Mouse (Mus musculus) central nervous system, embryonic 11.5 days (tissue): ENCODE data around the gene Il2rg. TPM values are rescaled to one million over a fixed set of nuclear protein-coding genes. Genes with fewer than 3 reads are reported as not detected.

ENCODE experiments used
- polyA plus RNA-seq: library from polyadenylated mRNA; depleted of rRNA; stranded (reverse); fragments of >200 nt; gene quantifications from 2 replicates; pipeline ENCODE4 v1.2.3, GENCODE M21; 2012; rRNA removed

Il2rg gene
- 3.1 and 4.7 TPM in 2 replicates for polyA plus RNA-seq

DNA sequence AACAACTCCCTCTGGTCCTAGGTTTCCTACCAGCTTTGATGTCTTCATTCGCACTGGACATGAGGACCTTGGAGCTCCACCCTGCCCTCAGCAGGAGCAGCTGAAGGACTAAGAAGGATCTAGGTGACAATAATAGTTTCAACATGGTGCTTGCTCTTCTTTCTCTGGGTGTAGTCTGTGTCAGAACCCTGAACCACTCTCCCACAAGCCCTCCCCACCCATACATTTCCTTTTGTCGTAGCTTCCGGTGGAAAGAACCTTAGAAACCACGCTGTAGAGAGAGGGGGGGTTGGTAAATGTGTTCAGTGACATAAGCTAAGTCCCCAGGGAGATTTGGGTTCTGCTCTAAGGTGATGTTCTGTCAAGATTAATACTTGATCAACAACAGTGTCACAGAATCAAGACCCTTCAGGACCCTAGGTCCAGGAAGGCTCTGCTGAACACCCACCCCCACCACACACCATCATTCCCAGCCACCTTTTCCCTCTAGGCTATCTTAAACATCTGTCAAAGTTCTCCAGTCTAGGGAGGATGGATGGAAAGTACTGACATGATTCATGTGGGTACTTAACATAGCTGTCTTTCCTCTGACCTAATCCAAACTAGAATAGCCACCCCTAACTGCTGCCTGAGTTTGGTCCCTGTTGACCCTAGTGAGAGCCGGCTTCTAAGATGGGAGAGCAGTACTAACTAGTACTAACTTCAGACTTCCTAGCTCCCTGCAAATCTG, at the start of gene Il2rg:
TSS of gene Il2rg (minus strand) at position 231 of the 730 bp plus-strand sequence.

DNA sequence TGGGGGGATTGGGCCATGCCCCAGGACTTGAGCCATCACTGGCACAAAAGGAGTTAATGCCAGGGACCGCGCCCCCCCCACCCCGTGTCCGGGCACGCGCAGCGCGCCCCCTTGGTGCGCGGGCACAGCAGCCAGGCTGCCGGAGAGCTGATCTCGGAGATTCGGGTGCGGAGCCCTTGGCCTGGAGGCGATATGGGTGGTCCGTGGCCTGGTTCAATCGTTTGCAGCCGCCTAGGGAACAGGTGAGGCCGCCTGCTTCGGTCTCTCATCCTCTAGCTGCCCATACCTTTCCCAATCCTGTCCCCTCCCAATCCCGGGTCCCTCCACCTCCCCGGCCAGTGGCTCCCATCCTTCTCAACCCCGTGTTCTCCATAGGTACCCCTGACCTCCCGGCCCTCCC, 31.0 kb upstream of the Il2rg start, which contains the start of gene Nlgn3:
TSS of gene Nlgn3 (plus strand) at position 114 of the 400 bp plus-strand sequence.

DNA sequence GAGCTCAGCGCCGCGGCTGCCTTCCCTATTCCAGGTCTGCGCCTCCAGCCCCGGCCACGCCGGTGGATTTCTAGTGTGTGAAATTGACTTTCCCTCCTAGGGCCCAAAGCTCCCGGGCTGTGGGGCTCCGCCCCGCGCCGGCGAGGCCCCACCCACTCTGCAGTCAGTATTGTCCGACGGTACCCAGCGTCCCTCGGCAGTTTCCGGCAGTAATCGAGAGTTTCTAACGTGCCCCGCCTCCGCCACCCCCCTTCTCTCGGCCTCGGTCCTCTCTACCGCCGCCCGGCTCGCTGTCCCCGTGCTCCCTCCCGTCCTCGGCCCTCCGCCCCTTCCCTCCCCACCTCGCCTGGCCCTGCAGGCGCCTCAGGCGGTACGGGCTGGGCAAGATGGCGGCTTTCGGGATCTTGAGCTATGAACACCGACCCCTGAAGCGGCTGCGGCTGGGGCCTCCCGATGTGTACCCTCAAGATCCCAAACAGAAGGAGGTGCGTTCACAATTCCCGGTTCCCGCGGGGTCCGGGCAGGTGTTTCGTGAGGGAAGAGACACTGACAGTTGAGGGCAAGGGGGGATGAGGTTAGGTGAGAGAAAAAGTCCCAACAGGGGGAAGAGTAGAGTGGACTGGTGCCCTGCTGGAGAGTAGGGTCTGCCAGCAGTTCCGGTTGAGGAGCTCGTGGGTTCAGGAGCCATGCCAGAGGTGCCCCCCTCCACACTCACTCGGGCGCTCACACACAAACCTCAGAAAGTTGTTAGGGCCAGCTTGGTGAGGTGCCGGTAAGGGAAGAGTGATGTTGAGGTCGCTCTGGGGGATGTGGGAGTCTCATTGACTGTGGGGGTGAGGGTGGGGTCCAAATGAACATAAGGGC, 6.1 kb upstream of the Il2rg start, which contains the start of gene Med12:
TSS of gene Med12 (plus strand) at position 156 of the 864 bp plus-strand sequence.

DNA sequence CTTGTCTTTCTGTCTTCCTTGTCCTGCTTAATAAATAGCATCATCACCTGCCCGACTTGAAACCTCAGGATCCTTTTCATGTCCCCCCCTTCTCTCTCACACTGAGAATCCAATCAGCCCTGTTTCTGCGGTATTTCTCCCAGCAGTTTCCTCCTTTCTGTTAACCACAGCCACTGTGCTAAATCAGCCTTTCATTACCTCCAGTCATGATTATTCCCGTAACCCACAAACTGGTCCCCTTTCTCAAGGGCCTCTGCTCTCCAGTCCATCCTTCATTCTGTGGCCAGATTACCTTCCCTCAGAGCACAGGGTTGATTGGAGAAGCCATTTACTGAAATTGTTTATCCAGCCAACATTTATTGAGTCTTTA, 685 bp upstream of the Il2rg start, which contains the start of gene Gm20489:
TSS of gene Gm20489 (minus strand) at position 269 of the 370 bp plus-strand sequence.

DNA sequence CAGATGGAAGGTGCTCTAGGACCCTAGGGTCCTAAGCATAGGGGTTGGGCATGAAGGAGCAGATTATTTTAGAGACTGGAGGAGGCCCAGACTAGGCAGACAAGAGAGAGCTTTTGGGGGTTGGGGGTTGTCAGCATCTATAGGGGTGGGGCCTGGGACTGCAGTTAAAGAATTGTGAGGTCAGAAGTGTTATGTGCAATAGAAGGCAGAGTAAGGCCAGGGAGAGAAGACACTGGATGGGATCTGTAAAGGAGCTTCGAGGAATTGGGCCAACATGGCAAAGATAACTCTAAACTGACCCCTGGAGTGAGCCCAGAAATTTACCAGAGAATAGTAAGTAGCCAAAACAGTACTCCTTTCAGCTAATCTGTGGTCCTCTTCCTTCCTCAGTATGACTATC, 4.2 kb downstream of the Il2rg start, which contains the start of gene Gm614:
TSS of gene Gm614 (minus strand) at position 101 of the 400 bp plus-strand sequence.

DNA sequence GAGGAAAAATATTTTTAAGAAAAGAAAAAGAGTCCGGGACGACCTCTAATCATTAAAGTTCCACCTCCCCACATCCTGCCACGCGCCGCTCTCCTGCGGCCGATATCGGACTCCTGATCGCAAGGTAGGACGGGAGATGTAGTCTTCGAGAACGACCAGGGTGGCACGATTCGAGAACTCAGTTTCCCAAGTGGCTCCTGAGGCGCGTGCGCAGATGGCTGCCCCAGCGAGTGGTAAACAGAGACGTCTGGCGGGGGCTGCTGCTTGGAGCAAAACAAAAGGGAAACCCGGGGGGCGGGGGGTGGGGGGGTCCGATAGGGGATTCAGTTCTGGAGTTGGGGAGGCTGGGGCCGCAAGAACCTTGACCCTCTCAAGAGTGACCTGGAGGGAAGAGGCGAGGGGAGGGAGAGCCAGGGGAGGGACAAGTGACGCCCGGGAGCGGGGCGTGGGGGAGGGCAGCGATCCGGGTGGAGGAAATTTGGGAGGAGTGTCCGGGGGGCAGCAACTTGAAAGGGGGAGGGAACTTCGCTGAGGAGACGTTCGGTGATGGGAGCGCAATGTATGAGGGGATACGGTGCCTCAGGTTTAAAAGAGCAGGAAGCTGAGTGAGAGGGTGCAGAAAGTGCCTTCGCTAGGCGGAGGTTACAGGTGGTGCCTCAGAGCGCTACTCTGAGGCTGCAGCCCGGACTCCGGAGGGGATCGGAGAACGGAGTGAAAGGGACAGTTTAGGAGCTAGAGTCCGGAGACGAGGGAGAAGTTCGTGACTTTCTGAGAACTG, 13.9 kb downstream of the Il2rg start, which contains the start of gene Foxo4:
TSS of gene Foxo4 (plus strand) at position 577 of the 778 bp plus-strand sequence.

DNA sequence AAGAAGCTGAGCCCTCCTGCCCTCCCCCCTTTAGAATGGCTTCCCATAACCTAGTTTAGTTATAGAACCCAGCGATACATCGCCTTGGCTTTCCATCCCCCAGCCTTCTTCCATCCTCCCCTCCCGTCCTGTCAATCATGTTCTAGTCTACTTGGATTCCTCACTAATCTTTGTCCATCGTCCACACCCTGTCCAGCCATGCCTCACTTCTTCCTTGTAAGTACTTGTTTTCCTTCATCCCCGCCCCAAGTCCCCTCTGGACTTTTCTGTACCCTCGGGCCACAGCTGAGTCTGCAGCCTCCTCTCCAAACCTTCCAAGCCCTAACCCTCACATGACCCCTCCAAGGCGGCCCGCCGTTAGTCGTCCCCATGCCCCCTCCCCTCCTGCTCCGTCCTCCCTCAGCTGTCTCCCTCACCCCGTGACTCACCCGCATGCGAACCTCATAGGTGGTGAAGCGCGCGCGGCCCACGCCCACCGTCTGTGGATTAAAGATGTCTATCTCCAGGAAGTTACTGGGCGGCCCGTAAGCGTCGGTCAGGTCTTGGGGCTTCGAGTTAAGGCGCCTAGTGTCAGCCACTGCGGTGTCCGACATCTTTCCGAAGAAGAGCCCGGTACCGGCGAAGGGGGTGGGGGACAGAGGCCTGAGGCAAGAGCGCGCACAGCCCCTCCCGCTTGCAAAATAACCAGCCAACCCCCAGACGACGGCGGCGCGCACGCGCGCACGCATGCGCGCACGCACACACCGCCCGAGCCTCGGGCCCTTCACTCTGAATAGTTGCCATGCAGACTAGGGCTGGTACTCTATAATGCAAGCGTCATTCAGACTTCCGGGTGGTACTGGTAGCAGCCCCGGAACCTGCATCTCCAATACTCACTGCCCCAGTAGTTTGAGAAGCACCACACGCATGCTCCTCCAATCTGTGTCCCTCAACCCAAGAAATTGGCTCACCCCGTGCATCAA, 45.9 kb downstream of the Il2rg start, which contains the start of gene Snx12:
TSS of gene Snx12 (minus strand) at position 730 of the 962 bp plus-strand sequence.

Other genes starting within 250 kb of the Il2rg start
- 0.01 and 0.06 TPM in 2 replicates for gene Tex11, start 208.6 kb downstream of the Il2rg start, polyA plus RNA-seq
- gene Slc7a3, start 182.2 kb downstream of the Il2rg start, polyA plus RNA-seq: 2.0 and 3.5 TPM in 2 replicates
- gene Snx12, start 45.7 kb downstream of the Il2rg start, polyA plus RNA-seq: 47.3 and 76.2 TPM in 2 replicates
- gene Foxo4, start 13.7 kb downstream of the Il2rg start, polyA plus RNA-seq: 24.3 and 27.0 TPM in 2 replicates
- gene Gm614, start 4.3 kb downstream of the Il2rg start, polyA plus RNA-seq: not detected in 2 replicates
- not detected in 2 replicates for gene Gm20489, start 768 bp upstream of the Il2rg start, polyA plus RNA-seq
- gene Med12, start 5.8 kb upstream of the Il2rg start, polyA plus RNA-seq: 31.5 and 83.2 TPM in 2 replicates
- gene Nlgn3, start 30.9 kb upstream of the Il2rg start, polyA plus RNA-seq: 13.9 and 14.3 TPM in 2 replicates
- gene Gjb1, start 108.1 kb upstream of the Il2rg start, polyA plus RNA-seq: 1.1 and 2.1 TPM in 2 replicates
- gene Zmym3, start 152.6 kb upstream of the Il2rg start, polyA plus RNA-seq: 74.0 and 88.4 TPM in 2 replicates
- 734 and 739 TPM in 2 replicates for gene Nono, start 161.1 kb upstream of the Il2rg start, polyA plus RNA-seq
- gene Itgb1bp2, start 180.8 kb upstream of the Il2rg start, polyA plus RNA-seq: 7.5 and 12.2 TPM in 2 replicates